Mouse (Mus musculus): ENCODE results near the gene Ror2.

- TF ChIP-seq CTCF (IDR thresholded peaks at IDR 0.05; ENCODE audit: low read depth) (no peak), EP300 (optimal IDR thresholded peaks at IDR 0.05) (no peak)
Measured at GRCm38 (mm10) chr13:53323661-53324060, 37.7 kb upstream of the Ror2 start.
